Mouse (Mus musculus) urinary bladder, postnatal 25 days (tissue): Measurements from ENCODE around the gene Sfi1.
"Not testable (repeated sequence)": the region's sequence is repeated elsewhere in the genome, so short reads cannot be mapped to it uniquely, and the experiment has no call there.

Source experiments
- DNase-seq: peaks from one replicate; pipeline ENCODE4 v3.0.0; 2022; ENCODE audit warnings: low spot score

Sfi1 gene

DNA sequence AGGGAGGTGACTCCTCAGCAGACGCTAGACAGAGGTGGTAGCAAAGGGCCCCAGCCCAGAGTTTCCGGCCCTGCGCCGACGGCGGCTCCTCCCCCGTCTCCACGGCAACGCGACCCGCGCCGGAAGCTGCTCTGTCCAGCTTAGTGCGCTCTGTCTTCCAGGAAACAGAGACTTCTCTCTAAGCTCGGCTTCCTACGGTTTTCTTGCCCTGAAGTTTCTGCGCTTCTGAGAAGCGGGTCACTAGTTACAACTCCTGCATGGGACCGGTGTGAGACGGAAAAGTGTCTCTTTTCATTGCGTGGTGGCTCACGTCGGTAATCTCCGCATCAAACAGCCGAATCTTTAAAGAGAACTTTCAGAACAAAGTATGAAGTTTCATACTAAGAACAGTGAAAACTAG lies at the start of gene Sfi1:
Gene Sfi1 (minus strand): TSS at position 101 of the 400 bp plus-strand sequence.
- DNase-seq: no peak

- no peak for DNase-seq
These were observed 49.1 kb upstream of the Sfi1 start for GRCm38 (mm10) chr11:3242395-3242794.

- DNase-seq: no peak
These were observed 42.0 kb upstream of the Sfi1 start for GRCm38 (mm10) chr11:3235277-3235676.

GRCm38 (mm10) chr11:3233704-3234103 lies 40.4 kb upstream of the Sfi1 start:
- no peak for DNase-seq

DNA sequence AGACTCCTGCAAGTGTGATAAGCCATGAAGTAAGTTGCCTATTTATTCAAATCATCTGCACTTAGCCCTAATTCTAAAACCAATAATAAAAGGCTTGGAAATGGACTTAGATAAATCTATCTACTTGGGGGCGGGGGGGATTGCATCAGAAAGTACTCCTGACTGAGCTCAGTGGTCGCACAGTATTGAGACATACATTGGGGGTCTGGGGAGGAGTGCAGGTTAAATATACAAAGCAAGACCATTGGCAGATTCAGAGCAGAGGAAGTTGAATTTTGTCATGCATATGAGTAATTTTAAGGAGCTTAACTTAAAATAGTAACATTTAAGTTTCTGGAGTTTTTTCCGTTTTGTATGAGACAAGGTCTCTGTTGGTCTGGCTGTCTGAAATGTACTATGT lies 39.0 kb upstream of the Sfi1 start:
- DNase-seq: no peak

DNA sequence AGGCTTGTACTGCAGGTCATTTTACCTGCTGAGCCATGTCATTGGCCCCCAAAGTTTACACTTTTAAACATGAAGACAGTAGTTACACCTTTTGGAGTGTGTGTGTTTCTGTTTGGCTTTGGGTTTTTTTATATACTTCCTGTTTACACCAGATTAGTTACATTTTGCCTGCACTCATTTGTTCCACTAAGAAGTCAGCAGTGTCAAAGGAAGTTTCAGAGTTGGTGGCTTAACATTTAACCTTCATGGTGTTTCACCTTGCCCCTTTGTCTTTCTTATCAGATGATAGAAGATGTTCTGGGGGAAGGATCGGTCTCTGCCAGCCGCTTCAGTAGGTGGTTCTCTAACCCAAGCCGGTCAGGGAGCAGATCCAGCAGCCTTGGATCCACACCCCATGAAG lies 33.9 kb upstream of the Sfi1 start:
- no peak for DNase-seq

DNA sequence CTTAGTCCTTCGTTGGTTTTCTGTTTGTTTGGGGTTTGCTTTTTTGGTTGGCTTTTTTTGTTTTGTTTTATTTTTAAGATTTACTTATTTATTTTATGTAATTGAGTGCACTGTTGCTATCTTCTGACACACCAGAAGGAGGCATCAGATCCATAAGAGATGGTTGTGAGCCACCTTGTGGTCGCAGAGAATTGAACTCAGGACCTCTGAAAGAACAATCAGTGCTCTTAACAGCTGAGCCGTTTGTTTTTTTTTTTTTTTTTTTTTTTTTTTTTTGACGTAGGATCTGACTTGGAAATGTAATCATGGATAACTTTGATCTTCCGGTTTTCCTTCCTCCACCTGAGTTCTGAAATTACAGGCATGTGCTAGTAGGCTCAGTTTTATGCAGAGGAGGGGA lies 29.8 kb upstream of the Sfi1 start:
- DNase-seq: no peak

DNA sequence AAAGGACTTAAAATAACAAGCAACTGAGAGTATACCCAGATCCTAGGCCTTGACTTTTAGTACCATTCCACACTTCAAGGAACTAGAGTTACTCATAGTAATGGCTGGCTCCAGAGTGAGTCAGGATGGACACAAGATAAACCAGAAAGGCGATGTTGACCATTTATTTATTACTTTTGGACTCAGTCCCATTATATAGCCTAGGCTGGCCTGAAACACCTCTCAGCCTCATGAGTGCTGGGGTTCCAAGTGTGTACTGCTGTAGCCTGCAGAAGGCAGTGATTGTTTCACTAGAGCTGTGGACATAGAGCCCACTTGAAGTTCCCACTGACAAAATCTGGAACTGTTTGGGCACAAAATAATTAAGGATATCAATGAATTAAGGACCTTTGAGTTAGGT lies 19.3 kb upstream of the Sfi1 start:
- DNase-seq: no peak

DNA sequence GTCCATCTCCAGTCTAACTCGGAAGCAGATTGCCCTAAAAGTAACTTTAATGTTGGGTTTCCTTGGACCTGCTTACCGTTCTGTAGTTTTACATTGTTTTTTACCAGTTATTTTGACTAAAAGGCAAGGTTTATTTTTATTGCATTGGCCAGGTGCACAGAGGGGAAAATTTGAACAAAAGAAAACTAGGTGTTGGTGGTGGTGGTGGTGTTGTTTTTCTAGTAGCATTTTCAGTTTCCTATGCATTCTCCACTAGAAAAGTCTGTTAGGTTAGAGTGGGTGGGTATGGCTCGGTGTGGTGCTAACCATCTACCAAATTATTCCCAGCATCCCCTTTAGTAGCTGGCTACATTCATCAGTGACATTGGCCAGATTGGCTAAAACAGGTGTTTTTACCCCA lies 13.5 kb upstream of the Sfi1 start:
- DNase-seq: no peak

DNA sequence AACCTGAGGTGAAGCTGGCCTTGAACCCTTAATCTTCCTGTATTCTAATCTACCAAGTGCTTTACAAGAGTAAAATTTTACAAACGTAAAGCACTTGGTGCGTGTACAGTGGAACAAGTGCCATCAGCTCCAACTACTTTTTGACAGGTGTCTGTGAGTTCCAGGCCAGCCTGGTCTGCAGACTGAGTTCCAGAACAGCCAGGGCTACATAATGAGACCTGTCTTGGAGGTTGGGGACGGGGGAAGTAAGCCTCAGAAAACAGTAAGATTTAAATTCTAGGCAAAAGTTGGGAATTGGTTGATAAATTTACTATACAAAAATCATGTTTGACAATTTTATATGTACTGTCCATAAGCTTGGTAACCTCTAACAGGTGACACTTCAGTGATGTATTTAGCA lies 11.9 kb upstream of the Sfi1 start:
- DNase-seq: no peak

- no peak for DNase-seq
These were observed 10.5 kb upstream of the Sfi1 start for GRCm38 (mm10) chr11:3203771-3204170.

GRCm38 (mm10) chr11:3202781-3203441 lies 9.6 kb upstream of the Sfi1 start:
- DNase-seq: peak; percentile 44

DNA sequence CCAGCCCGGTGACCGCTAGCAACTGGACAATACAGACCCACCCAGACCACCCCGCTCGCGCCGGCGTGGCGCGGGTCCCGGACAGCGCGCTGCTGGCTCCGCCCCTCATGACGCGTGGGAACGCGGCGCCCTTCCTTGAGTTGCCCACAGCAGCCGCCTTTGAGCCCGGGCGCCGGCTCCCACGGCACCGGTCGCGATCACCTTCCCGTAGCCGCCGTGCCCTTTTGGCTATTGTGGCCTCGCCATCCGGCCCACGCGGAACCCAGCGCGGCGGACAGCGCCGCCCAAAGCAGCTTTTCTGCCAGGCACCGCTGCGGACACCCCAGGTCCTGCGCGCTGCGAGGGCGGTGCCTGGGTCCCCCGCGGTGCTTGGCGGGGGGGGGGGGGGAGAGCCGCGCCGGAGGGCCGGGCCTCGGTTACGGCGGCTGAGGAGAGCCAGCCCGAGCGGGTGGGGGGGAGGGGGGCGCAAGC lies 9.0 kb upstream of the Sfi1 start, which contains the start of gene Eif4enif1:
Gene Eif4enif1 (plus strand): TSS at position 162 of the 471 bp plus-strand sequence.
- DNase-seq: peak; percentile 91

DNA sequence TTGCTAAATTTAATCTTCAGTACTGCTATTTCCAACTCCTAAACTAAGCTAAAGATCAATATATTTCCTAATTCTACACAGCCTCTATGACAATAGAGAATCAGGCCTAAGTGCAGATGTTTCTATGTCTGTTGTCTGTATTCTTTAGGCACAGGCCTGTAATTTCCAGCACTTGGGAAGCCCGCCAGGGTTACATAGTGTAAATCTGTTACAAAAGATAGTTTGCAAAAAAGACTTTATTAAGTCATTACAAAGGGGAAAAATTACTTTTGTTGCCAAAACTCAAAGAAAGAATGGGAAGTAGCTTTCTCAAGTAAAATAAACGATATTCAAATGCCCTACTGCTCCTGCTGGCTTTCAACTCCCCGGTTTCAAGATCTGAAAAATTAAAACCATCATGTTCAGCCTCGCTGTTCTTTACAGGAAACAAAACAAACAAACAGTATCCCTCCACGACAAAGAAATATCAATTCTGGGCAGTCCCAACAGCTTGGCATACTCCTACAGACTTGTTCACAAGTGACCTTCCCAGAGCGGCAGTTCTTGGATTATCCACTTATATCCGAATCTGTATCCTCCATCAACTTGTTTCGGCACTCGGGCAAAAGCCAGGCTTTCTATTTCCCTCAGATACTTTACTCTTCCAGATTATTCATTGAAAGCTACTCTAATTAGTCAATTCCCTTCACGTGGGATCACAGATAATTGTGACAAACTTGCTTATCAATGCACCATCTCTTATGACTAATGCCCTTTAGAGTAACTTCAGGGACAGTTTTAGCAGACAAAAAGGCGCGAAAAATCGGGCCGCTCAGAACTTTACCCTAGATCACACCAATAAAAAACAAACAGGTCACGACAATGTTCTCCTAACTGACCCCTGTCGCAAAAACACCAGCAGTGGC lies 8.3 kb upstream of the Sfi1 start:
- DNase-seq: peak; percentile 11

GRCm38 (mm10) chr11:3200636-3201035 lies 7.4 kb upstream of the Sfi1 start:
- DNase-seq: not testable (repeated sequence)

- peak; percentile 25 for DNase-seq
These were observed 10.6 kb downstream of the Sfi1 start for GRCm38 (mm10) chr11:3182707-3183106.

DNA sequence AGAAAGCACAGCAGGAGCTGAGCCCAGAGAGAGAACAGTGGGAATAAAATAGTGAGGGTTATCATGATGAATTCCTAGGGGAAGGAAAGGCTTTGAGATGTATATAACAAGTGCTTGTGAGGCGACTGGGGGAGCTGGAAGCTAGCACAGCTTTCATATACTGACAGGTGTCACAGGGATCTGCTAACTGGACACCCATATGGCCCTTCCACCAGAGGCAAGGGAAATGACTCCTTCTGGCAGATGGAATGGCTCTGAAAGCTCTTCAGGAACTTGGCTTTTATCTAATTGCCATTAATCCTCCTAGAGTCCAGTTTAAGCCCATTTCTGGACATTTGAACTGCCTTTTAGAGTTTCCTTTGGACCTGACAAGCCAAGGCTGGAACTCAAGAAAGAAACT lies 11.3 kb downstream of the Sfi1 start:
- not testable (repeated sequence) for DNase-seq

DNA sequence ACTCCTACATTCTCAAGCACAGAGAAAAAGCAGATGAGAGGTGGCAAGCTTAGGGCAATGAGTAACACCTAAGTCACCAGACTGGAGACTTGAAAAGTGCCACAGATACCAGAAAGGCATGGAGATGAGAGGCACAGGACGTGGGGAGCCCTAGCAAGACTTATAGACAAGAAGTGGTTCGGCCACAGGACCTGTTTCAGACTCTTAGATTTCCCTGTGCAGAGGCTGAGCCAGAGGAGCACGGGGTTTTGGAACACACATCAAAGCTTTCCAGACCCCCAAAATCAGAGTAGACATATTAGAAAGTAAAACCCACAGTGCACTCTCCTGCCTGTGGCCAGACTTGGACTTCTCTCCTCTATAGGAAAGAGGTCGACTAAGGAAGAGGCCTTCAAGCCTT lies 12.0 kb downstream of the Sfi1 start:
- peak; percentile 85 for DNase-seq

DNA sequence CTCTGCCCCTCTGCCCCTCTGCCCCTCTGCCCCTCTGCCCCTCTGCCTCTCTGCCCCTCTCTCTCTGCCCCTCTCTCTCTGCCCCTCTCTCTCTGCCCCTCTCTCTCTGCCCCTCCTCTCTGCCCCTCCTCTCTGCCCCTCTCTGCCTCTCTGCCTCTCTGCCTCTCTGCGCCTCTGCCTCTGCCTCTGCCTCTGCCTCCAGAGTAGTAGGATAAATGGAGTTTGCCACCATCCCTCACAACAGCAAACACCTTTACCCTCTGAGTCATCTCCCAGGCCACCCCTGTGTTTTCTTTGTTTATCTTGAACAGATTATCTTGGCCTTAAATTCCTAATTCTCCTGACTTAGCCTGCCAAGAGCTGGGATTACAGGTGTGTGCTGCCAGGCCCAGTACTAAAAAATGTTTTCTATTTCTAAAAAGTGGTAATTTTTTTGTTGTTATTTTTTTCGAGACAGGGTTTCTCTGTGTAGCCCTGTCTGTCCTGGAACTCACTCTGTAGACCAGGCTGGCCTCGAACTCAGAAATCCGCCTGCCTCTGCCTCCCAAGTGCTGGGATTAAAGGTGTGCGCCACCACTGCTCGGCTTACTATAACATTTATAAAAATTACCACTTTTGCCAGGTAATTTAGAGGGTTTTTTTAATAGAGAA lies 12.6 kb downstream of the Sfi1 start:
- not testable (repeated sequence) for DNase-seq

DNA sequence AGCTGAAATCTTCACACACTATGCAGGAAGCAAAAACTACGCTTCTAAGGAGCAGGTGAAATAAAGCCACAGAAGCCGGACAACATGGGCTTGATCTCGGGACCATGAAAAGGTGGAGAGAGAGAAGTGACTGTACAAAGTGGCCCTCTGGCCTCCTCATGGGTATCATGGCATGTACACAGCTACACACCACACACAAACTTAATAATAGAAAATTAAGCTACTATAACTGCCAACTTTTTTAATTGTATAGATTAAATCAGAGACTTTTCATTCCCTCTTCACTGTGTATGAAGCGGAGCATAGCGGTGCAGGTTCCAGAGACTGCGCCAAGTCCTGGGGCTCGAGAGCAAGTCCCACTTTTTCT lies 13.6 kb downstream of the Sfi1 start:
- DNase-seq: peak; percentile 48

- DNase-seq: peak; percentile 70
These were observed 14.1 kb downstream of the Sfi1 start for GRCm38 (mm10) chr11:3178968-3179725.
